Mouse (Mus musculus): ENCODE measurements around the gene Sbno2.

DNA sequence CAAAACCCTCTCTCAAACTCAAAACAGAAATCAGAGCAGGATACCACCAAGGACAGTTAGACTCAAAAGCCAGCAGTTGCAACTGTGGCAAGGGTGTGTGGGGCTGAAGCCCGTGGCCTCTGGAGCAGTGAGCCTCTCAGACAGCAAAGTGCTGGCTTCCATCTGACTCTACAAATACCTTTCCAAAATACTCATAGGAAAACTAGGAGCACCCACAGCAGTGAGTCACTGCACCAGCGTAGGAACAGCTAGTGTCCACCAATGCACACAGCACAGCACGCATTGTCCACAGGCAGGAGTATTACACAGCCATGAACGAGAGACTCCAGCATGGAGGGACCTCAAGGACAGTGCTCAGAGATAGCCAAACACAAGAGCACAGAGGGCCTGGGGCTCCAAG, 29.0 kb downstream of the Sbno2 start:
- TF ChIP-seq POLR2A (IDR thresholded peaks at IDR 0.05; ENCODE audit: borderline replicate concordance, insufficient read depth, low read length) (no peak), CTCF (IDR thresholded peaks at IDR 0.05; ENCODE audit: borderline replicate concordance, insufficient read depth, low read depth, low read length) (no peak)
